Mouse (Mus musculus): Measurements from ENCODE around the gene Fez2.

Fez2 gene

DNA sequence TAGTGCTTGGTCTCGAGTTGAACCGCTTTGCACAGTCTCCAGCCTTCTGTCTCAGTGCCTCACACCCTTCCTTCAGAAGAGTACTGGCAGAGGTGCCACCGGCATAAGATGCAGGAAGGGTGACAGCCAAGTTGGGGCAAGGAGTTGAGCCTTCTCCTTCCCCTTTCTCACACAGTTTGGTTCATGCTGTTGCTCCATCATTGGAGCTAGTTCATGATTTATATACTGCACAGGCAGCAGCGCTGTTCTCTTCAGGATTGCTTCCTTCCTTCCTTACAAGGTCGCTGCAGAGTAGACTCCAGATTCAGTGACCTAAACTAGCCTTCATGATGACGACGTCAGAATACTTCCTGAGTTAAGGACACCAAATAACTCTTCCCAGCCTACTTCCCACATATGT is 51.9 kb downstream of the Fez2 start:
- no peak for DNase-seq (ENCODE audit: low spot score)

DNA sequence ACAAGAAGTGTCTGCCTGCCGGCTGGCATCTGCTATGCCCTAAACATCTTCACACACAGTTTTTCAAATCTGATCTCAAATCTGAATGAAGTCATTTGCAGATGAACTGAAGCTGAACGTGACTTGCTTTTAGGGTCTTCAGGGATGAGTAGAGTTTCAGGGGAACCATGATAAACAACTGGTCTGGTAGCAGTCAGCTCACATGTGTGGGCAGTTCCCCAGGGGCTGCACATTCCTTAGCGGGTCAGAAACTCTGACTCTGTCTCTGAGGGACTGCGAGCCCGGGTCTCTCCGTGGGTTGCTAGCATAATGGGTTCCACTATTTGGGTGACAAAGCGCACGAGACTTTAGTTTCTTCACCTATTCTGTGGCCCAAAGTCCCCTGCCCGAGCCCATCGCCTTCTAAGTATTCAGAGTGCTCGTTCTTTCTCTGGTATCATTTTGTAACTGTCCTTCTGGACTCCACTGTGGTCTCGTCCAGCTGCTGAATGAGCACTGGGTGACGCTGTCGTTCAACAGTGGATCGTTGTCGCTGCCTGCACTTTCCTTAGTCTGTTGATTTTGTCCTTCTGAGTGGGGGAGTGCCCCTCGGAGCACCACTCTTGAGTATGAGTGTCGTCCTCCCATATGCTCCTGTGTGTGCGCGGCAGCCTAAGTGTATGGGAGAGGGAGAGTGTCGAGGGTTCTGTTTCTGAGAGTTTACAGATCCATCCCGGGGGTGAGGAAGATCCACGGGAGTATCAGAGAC is 53.2 kb downstream of the Fez2 start:
- no peak for DNase-seq (ENCODE audit: low spot score)

DNA sequence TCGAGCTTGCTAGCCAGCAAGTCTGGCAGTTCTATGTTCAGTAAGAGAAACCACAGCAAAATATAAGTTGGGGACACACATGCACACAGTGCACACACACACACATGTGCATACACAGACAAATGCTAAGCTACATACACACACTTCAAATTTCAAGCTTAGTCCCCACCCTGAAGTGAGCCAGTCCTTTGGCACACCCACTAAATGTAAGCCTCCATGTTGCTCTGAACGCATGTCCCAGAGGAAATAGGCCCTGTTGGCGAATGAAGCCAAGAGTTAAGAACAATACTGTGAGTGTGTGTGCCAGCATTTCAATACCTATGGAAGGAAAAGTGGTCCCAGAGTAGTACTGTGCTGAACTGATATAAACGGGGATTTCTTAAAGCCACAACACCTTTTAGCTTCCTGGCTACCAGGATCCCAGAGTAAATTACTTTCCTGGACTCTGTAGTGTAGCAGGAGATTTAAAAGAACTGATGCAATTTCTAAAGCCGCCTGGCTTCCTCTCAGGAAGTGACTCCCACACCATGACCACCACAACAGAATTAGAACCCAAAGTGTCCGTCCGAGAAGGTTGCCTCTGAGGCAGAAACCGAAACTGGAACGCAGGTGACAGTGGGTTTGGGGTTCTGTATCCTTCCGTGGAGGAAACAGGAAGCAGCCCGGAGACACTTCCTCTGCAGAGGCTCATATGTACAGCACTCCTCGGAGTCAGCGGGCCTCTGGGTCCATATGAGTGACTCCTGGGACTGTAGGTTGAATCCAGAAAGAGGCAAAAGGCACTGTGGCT is 55.8 kb downstream of the Fez2 start:
- DNase-seq (ENCODE audit: low spot score): no peak

DNA sequence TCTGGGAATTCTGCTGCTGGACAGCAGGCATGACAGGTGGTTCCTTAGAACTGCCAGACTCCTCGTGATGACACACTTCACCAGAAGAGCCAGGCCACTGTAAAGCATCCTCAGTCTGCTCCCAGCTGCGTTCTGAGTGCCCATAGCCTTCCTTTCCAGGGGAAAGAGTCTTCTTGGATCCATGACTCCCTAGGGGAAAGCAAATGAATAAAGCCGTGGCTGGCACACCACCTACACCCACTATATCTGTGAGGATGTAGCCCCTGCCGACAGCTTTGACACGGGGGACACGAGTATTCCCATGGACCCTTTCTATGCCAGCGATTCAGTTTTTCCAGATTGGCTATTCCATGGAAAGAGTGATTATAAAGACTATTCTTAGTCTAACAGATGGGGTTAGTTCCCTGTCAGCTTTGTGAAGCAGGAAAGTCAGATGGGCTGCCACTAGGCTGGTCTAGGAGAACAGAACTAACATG is 59.7 kb downstream of the Fez2 start:
- no peak for DNase-seq (ENCODE audit: low spot score)

DNA sequence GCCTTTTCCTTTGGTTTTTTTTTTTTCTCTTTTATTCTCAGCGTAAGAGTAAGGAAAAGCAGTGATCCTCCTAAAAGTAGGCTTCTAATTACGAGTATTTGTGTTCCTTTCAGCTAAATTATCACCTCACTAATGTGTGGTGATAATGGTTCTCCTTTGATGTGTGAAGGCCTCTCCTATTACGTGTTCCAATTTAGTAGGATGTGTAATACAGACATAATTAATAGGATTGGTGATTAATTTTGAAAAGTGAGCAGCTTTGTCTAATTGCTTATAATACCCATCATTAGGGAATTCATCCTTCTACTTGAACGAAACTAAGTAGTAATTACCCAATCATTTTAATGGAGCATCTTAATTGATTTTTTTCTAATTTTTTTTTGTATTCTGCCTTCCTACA is 60.2 kb downstream of the Fez2 start:
- no peak for DNase-seq (ENCODE audit: low spot score)

DNA sequence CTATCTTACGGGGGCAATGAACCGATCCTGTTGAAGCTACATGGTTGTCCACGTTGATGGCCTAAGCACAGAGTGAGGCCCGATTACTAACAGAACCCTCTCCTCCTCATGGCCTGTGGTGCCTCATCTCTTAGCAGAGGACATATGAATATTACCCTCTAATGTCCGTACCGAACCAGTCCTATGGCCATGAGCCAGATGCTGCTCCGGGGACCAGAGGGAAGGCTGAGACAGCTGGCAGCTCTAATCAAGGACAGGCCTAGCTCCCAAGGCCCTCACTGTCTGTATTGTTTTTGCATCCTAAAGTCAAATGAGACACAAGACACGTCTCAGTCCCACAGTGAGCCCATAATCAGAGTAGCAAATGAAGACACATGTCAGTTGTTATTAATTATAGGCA is 62.3 kb downstream of the Fez2 start:
- no peak for DNase-seq (ENCODE audit: low spot score)

DNA sequence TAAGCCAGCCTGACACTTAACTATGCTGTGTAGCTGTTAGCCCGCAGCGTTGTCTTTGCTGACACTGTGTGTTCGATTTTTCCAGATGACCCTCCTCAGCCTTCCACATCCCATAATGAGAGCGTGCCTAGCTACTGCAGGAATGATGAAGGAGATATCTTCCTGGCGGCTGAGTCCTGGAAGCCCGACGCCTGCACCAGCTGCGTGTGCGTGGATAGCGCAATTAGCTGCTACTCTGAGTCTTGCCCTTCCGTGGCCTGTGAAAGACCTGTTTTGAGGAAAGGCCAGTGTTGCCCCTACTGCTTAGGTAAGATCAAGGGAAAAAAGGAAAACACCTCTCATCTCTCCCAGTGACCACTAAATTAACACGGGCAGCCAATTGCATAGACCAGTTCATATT is 63.1 kb downstream of the Fez2 start:
- DNase-seq (ENCODE audit: low spot score): no peak

DNA sequence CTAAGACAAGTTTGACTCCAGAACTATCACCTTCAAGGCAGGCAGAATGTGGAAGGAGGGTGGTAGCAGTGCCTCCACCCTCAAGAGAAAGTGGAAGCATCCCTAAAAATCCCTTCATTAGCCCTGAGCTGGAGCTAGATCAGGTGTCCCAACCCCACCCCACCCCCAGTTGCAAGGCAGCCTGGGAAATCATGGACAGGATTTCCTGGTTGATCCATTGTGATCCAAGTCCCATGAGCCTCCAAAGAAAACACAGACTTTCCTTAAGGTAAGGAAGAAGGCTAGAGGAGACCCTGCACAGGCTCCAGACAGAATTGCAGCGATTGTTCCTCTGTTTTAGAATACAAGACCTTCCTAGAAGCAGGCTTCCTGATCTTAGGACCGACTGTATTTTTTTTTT is 63.5 kb downstream of the Fez2 start:
- DNase-seq (ENCODE audit: low spot score): no peak

DNA sequence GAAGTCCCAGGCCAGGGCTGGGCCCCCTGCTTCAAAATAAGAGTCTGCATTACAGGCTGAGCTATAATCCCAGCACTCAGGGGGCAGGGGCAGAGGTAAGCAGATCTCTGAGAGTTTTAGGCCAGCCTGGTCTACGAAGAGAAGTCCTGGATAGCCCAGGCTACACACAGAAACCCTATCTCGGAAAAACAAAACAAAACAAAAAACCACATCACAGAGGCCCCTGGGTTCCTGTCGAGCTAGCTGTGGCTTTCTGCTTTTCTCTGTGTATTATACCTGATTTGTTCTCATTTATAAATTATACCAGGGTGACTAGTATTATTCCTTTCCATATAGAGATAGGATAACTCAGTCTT is 65.5 kb downstream of the Fez2 start:
- no peak for DNase-seq (ENCODE audit: low spot score)

DNA sequence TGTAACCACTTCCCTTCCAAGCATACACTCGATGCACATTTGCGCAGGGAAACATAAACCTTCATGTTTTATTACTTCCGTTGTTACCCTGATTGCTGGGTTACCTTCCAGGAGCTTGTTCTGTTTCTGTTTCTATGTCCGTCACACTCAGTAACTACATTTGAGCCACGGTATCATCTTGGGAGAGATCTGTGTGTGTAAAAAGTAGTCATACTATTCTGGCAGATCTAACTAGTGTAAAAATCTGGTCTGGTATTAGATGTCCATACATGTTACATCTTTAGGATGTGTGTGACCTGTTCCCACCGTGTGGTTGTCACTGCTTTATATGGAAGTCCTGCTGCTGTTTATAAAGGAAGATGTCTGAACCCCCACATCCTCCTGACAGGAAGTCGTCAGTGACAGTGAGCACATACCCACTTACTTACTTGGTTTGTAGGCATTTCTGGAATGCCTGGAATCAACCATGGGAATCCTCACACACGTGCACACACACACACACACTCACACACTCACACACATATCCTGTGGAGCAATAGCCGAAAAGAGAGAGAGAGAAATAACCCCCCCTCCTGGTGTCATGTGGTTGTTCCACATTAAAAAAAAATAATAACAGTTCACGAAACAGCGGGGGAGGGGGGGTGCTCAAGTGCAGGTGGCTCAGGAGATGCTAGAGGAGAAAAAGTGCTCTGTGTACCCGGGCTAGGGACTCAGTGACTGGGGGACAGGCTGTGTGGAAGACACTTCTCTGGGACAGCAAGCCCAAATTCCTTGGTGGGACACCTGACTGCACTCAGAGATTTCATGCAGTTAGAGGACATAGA is 66.1 kb downstream of the Fez2 start:
- no peak for DNase-seq (ENCODE audit: low spot score)

DNA sequence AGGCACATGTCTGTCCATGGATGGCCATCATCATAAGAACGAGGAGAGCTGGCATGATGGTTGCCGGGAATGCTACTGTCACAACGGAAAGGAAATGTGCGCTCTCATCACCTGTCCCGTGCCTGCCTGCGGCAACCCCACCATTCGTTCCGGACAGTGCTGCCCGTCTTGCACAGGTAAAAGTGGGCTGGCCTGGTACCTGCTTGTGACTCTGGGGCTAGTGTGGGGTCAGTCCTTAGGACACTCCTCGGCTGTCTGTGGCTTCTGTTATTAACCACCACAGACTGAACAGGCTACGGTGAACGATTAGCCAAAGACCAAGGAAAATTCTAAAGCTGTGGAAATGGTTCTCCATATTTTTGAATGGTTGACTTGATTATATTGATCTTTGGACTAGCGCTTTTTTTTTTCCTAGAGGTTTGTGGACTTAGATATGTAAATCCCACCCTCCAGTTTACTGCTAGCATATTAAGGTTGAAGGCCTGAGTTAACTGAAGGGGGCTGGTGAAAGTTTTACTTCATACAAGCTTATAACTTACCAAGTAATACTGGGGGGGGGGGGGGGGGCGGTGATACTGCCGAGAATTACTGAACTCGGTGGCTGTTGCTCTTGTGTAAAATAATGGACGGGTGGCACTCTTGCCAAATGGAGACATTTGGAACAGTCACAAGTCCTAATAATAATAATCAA is 70.7 kb downstream of the Fez2 start:
- no peak for DNase-seq (ENCODE audit: low spot score)

DNA sequence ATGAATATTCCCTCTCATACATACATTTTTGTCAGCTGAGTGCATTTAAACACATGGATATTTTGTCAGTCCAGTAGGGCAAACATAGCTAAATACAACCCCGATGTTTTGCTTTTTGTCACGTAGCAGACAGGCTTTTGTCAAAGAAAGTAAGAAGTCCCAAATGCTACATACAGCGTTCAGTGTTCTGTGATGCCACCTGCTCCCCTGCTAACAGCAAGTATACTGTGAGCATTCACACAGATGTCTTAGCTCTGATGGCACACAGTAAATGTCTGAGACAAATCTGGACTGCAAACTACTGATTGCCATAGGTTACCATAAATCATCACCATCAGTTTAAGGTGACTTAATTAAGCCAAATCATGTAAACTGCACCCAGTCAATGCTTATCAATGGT is 74.3 kb downstream of the Fez2 start:
- DNase-seq (ENCODE audit: low spot score): no peak

DNA sequence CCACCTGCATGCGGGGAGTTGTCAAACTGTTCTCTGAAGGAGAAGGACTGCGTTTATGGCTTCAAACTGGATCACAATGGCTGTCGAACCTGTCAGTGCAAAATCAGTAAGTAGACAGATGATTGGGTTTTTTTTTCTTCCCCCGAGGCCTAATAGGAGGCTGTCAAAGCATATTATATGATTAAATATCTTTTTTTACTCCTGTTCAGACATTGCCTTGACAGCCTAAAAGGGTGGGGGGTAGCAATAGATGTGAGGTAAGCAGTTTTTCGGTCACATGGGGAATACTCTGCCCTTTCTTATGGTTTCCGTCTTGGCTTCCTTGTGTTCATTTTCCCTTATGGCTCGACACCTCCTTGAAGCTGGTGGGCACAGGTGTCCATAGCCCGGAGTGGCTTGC is 82.7 kb downstream of the Fez2 start:
- DNase-seq (ENCODE audit: low spot score): no peak

DNA sequence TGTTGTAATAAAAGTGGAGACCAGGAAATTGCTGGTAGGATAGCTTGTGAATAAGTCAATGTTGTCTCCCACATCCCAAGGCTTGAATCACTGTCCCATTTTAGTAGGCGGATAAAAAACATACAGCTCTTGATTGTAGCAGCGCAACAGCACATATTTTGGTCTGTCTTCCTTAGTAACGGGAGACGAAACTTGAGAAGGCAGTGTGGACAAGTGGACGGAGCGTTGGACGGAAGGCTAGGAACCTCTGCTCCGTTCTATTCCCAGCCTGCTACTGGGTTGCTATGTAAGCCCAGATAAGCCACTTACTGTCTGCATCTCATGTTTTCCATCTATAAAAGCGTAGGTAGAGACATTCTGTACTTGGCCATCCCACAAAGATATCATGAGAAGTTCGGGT is 84.7 kb downstream of the Fez2 start:
- DNase-seq (ENCODE audit: low spot score): no peak

DNA sequence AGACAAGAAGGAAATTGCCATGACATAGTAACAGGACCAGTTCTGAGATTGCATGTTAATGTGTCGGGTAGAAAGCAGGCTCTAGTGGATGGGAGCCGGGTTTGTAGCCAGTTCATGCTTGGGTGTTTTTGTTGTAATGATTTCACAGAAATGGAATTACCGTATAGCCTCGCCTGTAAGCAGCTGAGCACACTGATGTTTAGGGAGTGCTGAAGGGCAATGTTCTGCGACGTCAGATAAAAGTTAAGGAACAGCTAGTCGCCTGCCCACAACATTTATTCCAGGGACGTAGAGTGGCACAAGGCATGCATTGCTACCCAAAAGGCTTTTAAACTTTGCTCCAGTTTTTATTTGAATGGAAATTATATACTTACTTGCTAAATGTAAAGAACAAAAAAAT is 86.5 kb downstream of the Fez2 start:
- no peak for DNase-seq (ENCODE audit: low spot score)

DNA sequence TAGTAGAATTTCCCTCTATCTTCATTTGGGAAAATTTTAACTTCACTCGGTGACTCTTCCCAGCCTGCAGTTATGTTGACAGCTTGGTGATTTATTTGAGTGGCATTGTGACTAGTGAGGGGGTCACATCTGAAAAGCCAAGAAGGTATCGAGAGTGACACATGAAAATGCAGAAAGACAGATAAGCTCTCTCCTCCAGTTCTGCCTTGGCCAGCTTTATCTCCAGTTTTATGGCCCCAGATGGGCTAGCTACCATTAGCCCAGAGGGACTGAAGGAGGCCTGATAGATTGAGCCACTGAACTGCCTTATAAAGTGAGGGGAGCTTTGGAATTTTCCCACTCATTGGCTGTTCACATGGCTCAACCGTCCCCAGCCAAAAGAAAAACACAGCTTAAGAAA is 89.7 kb downstream of the Fez2 start:
- no peak for DNase-seq (ENCODE audit: low spot score)

DNA sequence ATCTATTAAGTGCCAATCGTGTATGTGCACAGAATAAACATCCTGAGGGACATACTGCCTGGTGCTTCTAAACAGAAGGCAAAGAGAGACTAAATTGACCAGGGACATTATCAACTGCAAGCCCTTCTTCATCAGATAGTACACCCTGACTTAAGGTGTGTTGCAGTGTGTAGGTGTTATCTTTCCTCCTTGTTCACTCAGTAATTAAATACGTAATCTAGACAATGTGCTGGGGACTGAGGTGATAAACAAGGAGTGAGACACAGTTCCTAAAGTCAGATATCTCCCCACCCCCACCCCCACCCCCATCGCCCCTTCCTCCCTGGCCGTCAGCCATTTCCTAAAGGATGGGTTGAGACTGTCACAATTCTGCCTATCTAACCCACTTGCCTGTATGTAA is 90.8 kb downstream of the Fez2 start:
- no peak for DNase-seq (ENCODE audit: low spot score)

DNA sequence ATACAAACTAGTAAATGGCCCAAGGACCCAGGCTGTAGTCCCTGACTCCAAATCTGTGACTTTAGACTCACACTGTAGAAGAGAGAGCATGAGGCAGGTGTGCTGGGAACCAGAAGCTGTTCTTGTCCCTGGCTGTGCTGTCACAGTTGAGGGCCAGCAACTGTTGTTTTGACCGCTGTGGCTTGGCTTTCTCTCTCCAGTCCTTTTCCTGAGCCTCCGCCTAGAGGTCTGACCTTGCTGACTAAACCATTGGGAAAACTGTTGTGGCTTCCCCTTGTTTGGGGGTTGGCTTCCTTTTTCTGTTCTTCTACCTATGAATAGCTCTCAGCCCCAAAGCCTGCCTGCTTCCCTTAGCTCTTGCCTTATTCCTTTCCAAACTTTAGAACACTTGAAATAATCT is 91.6 kb downstream of the Fez2 start:
- peak; percentile 24 for DNase-seq (ENCODE audit: low spot score)

DNA sequence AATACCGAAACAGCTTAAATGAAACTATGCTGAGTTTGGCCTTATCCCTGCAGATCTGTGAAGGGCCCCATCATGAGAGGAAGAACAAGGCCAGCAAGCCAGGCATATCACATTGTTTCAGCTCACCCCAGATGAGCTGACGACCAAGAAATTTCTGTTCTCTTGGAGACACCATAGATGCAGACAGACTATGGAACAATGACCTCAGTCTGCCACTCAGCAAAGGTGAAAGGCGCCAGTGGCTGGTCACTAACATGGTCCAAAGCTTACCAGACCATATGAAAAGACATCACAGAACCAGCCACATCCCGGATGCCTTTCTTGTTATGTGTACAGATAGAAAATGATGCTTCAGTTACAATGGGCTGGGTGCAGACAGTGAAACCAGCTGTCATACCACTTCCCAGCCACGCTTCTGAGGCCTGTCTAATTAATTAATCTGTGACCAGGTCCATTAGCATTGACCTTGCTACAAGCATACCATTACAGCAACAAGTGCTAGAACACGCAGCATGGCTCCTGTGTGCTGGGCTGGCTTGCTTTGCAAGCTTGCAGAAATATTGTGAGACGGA is 92.1 kb downstream of the Fez2 start:
- DNase-seq (ENCODE audit: low spot score): no peak

DNA sequence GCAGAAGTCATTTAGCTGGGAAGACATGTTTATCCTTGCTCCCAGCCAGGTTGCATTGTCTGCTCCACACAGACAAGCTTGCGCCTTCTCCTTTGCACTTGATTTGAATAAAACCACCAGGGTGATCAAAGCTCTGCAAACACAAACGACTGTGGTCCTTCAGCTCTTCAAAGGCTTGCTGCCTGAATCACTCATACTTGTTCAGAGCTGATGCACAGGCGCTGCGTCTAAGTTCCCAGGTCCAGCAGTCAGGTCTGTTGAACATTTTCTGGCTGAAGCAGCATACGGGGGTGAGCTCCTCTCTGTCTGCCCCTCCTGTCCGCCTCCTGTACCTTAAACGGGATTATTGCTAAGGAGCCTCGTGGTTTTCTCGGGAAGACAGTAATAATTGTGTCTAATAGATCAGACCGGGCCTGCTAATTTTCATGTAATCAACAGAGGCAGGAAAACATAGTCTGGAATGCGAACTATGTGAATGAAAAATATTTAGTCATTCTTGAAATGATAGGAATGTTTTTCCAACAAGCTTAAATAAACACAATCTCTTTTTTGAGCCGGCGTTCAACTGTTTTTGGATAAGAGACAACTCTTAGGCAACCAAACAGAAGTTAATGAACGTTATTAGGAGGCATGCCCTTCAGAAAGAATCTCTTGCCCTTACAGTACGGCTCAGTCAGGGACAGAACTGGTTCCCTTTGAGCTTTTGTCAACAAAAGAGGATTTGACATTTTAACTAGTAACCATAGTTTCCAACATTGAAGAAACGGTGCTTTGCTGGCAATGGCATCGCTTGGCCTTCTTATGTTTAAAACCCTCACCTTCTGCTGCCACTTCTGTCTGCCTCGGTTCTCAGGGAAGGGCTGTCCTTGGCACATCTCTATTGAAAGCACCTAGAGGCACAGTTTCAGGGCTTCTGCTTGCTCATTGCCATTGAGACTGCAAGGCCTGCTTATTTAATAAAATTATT is 95.3 kb downstream of the Fez2 start:
- DNase-seq (ENCODE audit: low spot score): no peak
